Mouse (Mus musculus): Measurements from ENCODE around the gene Tcf7l1. TPM values are rescaled to one million over a fixed set of nuclear protein-coding genes. Genes with fewer than 3 reads are reported as not detected.
A peak's percentile ranks its signal among the peaks of the same experiment; 100 is the strongest.

Gene Tcf7l1
- total RNA-seq, 2 experiments from 2014 or later: 3.4 to 3.6 TPM

DNA sequence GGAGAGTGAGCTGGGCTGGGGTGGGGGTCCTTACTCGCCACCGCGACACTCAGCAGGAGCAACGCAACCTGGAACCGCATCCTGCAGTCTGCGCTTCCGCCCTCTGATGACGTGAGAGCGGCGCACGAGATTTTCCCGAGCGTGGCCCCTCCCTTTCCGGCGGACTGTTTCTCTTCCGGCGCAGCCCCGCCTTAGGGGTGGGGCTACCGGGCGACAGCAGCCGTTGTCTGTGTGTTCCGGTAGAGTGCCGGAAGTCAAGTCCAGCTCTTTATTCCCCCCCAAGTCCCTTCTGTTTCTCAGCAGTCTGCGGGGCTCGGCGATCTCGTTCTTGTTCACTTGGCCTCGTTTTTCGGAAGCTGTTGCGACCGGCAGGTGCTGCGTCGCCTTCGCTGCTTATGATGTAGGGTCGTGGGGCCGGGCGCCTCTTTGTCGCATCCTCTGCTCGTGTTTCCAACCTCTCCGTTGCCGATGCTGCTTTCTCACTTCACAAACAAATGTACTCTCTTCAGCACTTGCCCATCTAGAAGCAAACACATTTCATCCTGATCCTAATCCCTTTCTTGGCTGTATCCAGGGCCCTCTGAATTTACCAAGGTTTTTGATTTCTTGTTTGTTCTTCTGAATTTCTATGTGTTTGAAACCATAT is 172.3 kb downstream of the Tcf7l1 start, which contains the start of gene Tgoln1:
Tgoln1 (minus strand) TSS at position 358 of the 646 bp plus-strand sequence.
- DNase-seq (ENCODE audit: extremely low spot score in 1 of 2, low spot score in 2 of 2): peak; percentile 91 to 97
- intact Hi-C loops (cut with DNase I): no loop called here

DNA sequence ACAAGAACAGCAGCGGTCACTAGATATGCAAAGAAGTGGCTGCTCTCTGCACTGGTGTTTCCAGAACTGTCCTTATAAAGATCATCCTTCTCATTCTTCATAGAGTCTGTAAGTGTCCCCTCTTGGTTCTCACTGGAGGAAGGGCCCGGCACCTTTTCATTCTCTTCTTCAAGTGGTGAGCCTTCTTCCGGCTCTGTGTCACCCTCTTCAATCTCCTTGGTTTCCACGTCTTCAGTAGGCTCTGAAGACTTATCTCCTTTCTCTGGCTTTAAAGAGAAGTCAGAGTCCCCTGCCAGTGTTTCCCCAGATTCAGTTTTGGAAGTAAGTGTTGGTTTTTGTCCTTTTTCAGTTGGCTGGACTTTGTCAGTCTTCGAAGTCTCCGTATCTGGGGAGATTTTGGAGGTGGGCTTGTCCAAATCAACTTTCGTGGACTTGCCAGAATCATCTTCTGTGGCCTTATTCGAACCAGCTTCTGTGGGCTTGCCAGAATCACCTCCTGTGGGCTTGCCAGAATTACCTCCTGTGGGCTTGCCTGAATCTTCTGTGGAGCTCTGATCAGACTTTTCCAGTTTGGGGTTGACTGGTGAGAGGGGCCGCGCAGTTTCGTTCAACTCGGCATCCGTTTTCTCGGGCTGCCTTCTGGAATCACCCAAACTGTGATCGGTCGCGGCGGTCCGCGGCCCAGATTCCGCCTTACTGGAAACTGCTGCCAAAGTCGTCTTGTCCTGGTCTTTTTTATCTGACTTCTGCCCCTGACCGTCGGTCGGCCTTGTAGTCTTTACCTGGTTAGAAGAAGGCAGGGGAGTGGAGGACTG is 173.3 kb downstream of the Tcf7l1 start:
- intact Hi-C loops (cut with DNase I): no loop called here
- DNase-seq (ENCODE audit: extremely low spot score in 1 of 2, low spot score in 2 of 2): no peak

DNA sequence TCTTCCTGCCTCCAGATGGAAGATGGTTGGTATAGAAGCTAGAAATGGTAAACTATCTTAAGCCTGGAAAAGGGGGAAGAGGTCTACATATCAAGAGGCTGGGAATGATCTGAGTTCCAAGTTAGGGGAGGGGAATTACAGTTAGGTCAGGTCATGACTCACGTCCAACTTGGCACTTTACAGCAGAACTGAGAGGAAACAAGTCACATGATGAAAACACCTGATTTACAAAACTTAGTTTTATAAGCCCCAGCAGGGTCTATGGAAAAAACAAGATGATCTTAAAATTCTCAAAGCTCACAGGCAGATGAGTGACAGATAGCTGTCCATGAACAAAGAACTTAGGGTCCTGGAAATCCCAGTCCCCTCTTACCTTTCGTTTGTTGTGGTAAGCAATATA is 173.9 kb downstream of the Tcf7l1 start:
- intact Hi-C loops (cut with DNase I): no loop called here
- no peak for DNase-seq (ENCODE audit: extremely low spot score in 1 of 2, low spot score in 2 of 2)

DNA sequence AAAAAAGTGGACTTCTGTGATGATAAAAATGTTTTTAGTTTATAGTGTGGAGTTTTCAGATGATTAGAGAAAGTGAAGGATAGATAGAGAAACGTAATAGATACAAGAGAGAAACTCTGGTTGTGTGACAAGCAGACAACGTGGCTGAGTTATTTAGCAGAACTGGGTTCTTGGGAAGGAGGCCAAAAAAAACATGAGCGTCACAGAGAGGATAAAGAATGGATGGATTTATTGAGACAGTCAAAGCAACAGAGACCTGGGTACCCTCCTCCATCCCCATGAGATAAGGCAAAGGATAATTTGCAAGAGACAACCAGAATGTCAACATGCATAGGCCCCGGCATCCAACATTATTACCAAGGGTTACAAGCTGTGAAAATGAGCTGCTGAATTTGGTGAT is 178.8 kb downstream of the Tcf7l1 start:
- DNase-seq (ENCODE audit: extremely low spot score in 1 of 2, low spot score in 2 of 2): no peak
- intact Hi-C loops (cut with DNase I): no loop called here

- intact Hi-C loops (cut with DNase I): no loop called here
- no peak for DNase-seq (ENCODE audit: extremely low spot score in 1 of 2, low spot score in 2 of 2)
Measured at GRCm38 (mm10) chr6:72608662-72609184, 180.3 kb downstream of the Tcf7l1 start.

DNA sequence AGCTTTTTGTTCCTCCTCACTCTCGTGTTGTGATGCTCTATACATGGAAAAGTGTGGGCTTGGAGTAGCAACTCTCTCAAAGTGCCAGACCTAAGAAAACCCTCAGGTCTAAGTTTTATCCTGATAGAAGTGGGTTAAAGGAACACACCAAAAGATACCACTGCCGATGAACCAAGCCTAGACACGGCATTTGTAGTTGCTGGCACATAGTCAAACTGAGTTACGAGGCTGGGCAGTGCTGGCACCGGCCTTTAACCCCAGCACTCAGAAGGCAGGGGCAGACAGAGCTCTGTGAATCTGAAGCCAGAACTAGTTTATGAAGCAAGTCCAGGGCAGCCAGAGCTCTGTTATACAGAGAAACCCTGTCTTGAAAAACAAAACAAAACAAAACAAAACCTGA is 181.4 kb downstream of the Tcf7l1 start:
- DNase-seq (ENCODE audit: extremely low spot score in 1 of 2, low spot score in 2 of 2): no peak
- intact Hi-C loops (cut with DNase I): no loop called here

GRCm38 (mm10) chr6:72607060-72607459 is 182.0 kb downstream of the Tcf7l1 start:
- DNase-seq (ENCODE audit: extremely low spot score in 1 of 2, low spot score in 2 of 2): no peak
- intact Hi-C loops (cut with DNase I): no loop called here

DNA sequence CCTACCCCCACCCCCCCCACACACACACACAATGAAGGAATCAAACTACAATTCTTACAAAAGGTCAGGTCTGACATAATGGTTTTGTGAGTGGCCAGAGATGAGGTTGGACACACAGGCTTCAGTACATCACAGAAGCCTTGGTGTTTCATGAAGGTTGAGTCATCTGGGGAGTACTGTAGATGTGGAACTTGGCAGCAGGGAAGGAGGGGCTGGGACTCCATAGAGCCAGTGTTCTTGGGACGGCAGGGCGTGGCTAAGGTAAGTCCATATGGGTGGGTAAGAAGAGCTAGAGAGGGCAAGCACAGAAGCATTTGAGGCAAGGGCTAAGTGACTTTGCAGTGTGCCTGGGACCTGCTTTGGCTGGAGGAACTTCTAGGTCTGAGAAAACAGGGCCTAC is 185.0 kb downstream of the Tcf7l1 start:
- DNase-seq (ENCODE audit: extremely low spot score in 1 of 2, low spot score in 2 of 2): no peak
- intact Hi-C loops (cut with DNase I): no loop called here

DNA sequence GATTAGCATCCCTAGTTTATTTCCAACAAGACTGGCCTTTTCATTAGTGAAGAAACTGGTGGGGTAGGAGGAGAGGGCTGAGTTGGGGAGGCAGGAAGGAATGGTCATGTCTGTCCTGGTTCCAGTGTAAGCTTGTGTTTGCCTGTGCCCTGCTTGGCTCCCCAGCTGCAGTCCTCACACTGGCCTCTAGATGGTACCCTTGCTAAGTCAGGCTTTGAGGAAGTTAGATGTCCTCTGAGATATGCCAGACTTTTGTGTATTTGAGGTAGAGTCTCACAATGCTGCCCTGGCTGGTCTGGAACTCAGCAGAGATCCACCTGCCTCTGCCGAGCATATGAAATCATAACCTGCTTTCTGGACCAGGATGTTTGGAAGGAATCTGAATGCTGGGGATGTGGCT is 187.3 kb downstream of the Tcf7l1 start:
- DNase-seq (ENCODE audit: extremely low spot score in 1 of 2, low spot score in 2 of 2): peak; percentile 65 to 82
- intact Hi-C loops (cut with DNase I): no loop called here

GRCm38 (mm10) chr6:72600771-72601170 is 188.3 kb downstream of the Tcf7l1 start:
- no peak for DNase-seq (ENCODE audit: extremely low spot score in 1 of 2, low spot score in 2 of 2)
- intact Hi-C loops (cut with DNase I): no loop called here

DNA sequence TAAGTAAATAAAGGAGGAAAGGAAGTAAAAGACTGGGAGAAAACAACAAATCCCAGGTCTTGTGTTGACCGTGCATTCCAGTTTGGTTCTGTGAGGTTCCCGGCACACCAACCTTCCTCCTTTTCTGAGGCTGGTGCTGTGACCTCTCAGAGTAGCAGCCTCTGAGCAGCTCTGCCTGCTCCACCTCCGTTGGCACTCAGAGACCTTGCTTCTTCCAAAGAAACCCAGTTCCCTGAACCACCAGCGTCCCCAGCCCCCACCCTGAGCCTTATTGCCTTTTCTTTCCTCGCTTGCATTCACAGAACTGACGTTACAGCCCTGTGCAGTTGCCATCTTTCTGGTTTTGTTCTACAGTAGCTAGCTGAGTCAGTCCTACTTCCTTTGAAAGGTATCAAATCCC is 188.8 kb downstream of the Tcf7l1 start:
- intact Hi-C loops (cut with DNase I): no loop called here
- no peak for DNase-seq (ENCODE audit: extremely low spot score in 1 of 2, low spot score in 2 of 2)

- intact Hi-C loops (cut with DNase I): no loop called here
- DNase-seq (ENCODE audit: extremely low spot score in 1 of 2, low spot score in 2 of 2): peak; percentile 28 to 62
Measured at GRCm38 (mm10) chr6:72598791-72599557, 190.1 kb downstream of the Tcf7l1 start.

DNA sequence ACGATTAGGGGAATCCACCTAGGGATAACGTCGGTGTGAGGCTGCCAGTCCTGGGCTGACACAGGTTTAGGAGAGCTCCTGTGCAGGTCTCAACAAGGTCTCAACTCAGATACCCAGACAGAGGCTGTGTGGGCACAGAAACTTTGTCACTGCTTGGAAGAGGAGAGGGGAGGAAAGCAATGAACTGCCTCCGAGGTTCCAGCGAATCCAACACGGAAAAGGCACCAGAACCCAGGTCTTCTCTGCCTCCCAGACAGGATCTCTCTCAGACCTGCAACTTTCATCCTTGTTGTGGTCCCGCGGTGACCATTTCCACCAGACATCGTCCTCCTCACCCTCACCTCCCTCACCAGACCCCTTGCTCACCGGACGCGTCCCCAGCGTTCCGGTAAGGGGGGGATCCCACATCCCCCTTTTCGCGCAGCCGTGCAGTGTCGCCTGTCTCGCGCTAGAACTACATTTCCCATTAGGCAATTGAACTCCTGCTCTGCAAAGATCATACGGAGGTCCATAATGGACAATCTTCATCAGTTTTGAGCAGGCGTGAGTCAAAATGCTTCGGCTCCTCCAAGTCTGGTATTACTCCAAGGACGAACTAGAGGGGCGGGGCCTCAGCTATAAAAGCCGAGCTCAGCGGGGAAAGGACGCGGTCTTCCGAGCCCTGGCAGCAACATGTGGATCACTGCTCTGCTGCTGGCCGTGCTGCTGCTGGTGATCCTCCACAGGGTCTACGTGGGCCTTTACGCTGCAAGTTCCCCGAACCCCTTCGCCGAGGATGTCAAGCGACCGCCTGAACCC is 190.9 kb downstream of the Tcf7l1 start, which contains the start of the genes Elmod3 and Retsat:
Elmod3 (minus strand) TSS at position 458 of the 798 bp plus-strand sequence.
Retsat (plus strand) TSS at position 520 of the 798 bp plus-strand sequence.
- intact Hi-C loops (cut with DNase I): no loop called here
- peak; percentile 94 for DNase-seq (ENCODE audit: extremely low spot score in 1 of 2, low spot score in 2 of 2)

GRCm38 (mm10) chr6:72597083-72597874 is 191.8 kb downstream of the Tcf7l1 start:
- peak in 1 of 2 experiments; percentile 45 for DNase-seq (ENCODE audit: extremely low spot score in 1 of 2, low spot score in 2 of 2)
- intact Hi-C loops (cut with DNase I): no loop called here

GRCm38 (mm10) chr6:72593914-72594313 is 195.1 kb downstream of the Tcf7l1 start:
- intact Hi-C loops (cut with DNase I): no loop called here
- no peak for DNase-seq (ENCODE audit: extremely low spot score in 1 of 2, low spot score in 2 of 2)

DNA sequence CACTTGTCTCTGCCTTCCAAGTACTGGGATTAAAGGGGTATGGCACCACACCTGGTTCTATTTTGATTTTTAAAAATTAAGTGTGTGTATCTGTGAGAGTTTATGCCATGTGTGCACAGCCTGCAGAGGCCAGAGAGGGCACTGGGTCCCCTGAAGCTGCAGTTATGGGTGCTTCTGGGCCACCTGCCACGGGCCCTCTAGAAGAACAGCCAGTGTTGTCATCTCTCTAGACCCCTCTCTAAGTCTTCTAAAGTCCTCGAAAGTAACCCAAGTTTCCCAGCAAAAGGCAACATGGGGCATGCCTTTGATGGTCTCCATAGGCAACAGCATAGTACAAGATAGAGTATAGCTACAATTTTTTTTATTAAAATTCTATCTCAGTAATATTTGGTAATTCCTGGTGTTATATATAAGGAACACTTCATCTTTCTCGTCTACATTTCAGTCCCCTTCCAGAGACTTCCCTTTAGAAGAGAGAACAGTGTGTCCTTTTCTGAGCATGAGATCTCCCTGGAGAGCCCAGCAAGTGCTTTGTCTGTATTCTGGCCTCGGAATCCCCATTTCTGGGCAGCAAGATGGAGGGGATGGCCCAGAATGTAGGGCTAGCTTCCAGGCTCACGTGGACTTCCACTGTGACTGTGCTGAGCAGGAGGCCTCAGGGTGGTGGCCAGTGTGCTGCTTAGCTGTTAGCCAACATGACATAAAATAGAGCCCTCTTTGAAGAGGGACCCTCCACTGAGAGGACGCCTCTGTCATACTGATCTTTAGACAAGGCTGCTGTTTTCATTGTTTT is 195.8 kb downstream of the Tcf7l1 start:
- DNase-seq (ENCODE audit: extremely low spot score in 1 of 2, low spot score in 2 of 2): no peak
- intact Hi-C loops (cut with DNase I): no loop called here

DNA sequence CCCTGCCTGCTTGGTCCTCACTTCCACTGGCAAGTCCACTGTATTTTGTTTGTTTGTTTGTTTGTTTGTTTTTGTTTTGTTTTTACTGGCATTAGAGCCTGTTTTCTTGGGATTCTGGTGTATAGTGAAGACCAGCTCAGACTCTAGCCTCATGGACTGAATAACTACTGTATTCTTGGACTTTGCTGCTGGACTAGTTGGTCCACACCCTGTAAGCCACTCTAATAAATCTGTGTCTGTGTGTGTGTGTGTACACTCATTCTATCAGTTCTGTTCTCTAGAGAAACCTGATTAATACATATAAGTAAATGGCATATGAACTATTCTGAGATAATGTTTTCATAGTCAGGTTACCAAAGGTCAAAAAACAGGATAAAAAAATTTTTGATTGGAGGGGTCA is 198.9 kb downstream of the Tcf7l1 start:
- intact Hi-C loops (cut with DNase I): no loop called here
- DNase-seq (ENCODE audit: extremely low spot score in 1 of 2, low spot score in 2 of 2): no peak

All from left cerebral cortex, postnatal 10 days (tissue).